Mouse (Mus musculus) right cerebral cortex, postnatal 25 days (tissue): ENCODE results near the gene Dpp9.

Source experiments
- DNase-seq: peaks from one replicate; pipeline ENCODE4 v3.0.0; 2022

Dpp9 gene

GRCm38 (mm10) chr17:56139355-56139754 is 79.3 kb downstream of the Dpp9 start:
- DNase-seq, result no peak

GRCm38 (mm10) chr17:56137839-56138613 is 80.7 kb downstream of the Dpp9 start:
- DNase-seq, result no peak
